Mouse (Mus musculus) embryonic fibroblast, embryonic 13.5 days (primary cell): ENCODE measurements at regions not wholly inside any gene's neighbourhood (a gene's known extent, or its start where the extent isn't known, plus 50 kb on each side); places are given as distances from the start of the nearest gene placed in this dataset.

Experiments
- CTCF ChIP-seq: IDR thresholded peaks from 2 replicates; pipeline ENCODE4 v1.5.1; 2011; ENCODE audit warnings: mild to moderate bottlenecking, control low read depth, low read length, moderate library complexity, borderline replicate concordance; ENCODE audit not compliant: insufficient read depth
- POLR2A ChIP-seq: IDR thresholded peaks from 2 replicates; pipeline ENCODE4 v1.6.1; 2011; ENCODE audit warnings: low read depth, mild to moderate bottlenecking, control low read depth, low read length, moderate library complexity

DNA sequence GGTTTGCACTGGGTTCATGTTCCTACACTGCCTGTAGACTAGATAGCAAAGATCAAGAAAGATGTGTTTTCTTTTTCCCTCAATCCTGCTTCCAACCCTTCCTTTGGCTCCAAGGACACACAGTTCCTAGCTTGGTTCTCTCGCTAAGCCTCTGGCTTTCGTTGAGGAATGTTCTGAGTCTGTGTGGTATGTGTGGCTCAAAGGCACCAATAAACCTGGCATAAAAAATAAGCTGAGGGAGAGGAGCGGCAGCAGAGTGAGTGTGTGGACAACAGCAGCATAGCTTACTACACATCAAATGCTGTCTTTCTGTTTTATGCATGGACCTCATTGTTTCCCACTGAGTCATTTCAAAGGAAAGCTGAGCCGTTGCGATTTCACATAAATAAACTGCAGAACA, 112.2 kb upstream of the Qrfpr start:
- no peak for TF ChIP-seq POLR2A
- TF ChIP-seq CTCF, result no peak
